Mouse (Mus musculus) spleen, postnatal 14 days (tissue): ENCODE results near the gene Pawr.

Experiments used
- DNase-seq, 2 experiments: peaks; one replicate each; pipeline ENCODE4 v3.0.0; 2021 to 2022; ENCODE audit warnings: low spot score in 2 of 2

Pawr gene

DNA sequence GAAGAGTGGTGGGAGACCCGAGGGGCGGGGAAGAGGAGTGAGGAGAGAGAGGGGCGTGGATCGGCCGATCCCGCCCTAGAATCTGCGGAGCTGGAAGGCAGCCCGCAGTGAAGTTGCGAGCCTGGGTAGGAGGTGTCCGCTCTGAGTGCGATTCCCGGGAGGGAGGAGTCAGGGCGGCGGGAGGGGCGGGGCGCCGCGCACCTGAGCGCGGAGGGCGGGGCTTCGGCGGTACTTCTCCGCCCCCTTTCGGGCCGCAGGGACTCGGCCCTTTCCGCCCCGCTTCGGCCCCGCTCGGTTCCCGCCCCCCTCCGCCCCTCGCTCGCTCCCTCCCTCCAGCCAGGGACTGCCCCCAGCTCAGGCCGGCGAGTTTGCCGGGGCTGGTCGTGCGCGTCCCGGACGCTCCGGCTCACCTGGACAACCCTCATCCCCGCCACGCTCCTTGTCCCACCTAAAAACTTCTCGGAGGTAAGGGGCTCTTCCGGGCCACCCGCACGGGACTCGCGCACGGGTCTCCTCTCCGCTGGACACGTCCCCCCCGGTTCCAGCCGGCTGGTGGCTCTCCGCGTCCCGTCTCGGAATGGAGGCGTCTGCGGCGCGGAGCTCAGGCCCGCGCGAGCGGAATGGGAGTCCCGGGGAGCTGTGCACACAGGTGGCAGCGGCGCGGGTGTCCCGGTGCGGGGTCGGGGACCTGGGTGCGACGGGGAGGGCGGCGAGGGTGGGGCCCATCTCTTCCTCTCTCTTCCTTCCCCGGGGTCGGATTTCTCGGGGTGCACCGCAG, at the start of gene Pawr:
Pawr (plus strand) TSS at position 338 of the 778 bp plus-strand sequence.
- DNase-seq: no peak

GRCm38 (mm10) chr10:108282351-108282750, 49.6 kb upstream of the Pawr start:
- DNase-seq: no peak

- DNase-seq: no peak
Observed at GRCm38 (mm10) chr10:108283418-108283817, 48.5 kb upstream of the Pawr start.

DNA sequence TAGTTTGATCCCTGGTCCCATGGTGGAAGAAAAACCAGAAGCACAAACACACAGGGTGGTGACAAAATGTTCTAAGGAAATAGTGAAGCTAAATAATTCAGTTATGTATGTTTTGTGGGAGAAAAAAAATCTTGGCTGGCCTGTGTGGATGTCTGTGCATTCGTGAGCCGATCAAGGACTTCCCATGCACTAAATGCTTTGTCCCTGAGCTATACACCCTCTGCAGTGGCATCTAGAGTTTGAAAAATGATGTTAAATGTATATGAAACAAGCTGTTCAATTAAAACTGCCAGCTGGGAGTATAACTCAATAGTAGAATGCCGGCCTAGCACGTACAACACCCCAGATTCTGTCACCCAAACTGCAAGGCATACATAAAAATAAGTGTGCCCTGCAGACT, 48.1 kb upstream of the Pawr start:
- DNase-seq: no peak

DNA sequence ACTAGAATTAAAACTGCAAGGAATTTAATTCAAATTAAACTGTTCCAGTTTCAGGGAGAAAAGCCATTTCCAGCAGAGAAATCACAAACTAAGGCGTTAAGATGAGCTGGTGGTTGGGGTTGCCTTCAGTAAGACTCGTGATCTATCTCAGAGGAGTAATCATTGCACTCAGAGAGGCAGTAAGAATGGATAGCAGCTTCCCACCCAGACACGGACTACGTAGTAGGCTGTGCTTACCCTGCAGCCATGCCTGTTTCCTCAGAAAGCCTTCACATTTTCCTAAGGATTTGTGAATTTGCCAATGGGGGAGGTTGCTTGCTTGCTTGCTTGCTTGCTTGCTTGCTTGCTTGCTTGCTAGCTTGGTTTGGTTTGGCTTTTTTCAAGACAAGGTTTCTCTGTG, 47.5 kb upstream of the Pawr start:
- DNase-seq: no peak

- no peak for DNase-seq
Observed at GRCm38 (mm10) chr10:108284977-108285376, 46.9 kb upstream of the Pawr start.

GRCm38 (mm10) chr10:108286658-108287437, 45.1 kb upstream of the Pawr start:
- no peak for DNase-seq

DNA sequence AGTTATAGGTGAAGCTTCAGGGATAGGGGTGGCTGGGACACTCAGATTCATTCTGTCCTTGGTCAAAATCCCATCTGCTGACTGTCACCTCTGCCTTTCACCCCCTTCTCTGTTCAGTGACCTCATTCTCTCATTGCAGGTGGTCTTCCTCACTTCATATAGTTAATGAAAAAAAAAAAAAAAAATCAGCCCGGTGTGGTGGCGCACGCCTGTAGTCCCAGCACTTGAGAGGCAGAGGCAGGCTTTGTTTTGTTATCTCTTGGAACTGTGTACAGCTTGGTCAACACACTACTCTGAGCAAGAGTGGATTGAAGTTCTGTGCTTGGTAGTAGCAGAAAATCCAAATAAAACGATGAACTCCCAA, 44.5 kb upstream of the Pawr start:
- no peak for DNase-seq

- no peak for DNase-seq
Observed at GRCm38 (mm10) chr10:108290046-108290445, 41.9 kb upstream of the Pawr start.

- DNase-seq: no peak
Observed at GRCm38 (mm10) chr10:108291688-108292471, 40.0 kb upstream of the Pawr start.

GRCm38 (mm10) chr10:108292651-108293050, 39.3 kb upstream of the Pawr start:
- DNase-seq: no peak

GRCm38 (mm10) chr10:108293620-108294195, 38.2 kb upstream of the Pawr start:
- no peak for DNase-seq

GRCm38 (mm10) chr10:108294766-108295165, 37.2 kb upstream of the Pawr start:
- no peak for DNase-seq

DNA sequence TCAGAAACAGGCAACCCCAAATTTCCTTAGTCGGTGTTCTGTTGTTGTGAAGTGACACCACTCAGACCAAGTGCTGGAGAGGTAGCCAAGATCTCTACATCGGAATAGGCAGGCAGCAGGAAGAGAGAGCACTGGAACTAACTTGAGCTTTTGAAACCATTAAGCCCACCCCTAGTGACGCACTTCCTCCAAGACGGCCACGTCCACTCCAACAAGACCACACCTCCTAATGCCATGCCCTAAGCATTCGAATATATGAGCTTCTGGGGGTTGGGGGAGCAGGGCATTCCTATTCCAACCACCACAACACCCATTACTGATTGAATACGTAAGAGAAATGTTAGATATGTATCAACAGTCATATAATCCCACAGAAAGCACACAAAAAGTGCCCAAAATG, 35.5 kb upstream of the Pawr start:
- no peak for DNase-seq

DNA sequence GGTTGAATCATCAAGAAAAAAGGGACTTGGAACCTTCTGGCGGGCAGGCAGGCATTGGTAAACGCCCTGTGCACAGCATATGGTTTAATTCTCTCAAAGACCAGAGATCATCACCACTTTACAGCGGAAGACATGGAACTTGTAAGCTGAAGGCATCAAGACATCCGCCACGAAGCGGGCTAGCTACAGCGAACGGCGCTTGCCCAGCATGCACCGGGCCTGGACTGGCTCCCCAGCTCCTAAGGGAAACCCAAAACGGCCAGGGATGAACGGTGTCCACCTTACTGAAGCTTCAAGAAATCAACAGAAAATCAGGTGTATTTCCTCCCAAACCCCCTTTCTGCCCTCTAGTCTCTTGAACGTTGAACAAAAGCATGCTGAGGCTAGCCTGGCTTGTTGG, 33.7 kb upstream of the Pawr start:
- DNase-seq: no peak

DNA sequence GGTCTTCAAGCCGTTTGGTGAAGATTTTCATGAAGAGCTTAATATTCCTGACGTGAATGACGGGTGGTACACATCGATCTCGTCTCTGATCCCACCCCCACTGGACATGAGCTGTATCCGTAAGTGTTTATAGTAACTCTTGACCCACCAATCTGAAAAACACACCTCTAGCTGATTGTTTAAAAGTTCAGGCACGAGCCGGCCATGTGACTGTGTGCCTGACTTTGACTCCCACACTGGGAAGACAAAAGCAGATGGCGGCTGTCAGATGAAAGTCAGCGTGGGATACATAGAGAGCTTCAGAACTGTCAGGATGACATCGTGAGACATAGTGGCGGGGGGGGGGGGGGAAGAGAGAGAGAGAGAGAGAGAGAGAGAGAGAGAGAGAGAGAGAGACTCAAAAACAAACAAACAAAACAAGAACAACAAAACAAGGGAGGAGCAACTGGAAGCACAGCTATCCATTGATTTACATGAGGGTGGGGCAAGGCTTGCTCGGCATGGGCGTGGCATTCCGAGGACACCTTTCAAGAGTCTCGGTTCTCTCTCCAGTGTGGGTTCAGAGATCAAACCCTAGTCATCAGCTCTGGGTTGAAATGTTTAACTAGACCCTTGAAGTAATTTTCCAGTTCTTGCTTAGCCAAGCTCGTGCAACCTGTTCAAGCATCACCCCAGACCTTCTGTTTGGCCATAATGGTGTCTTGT, 32.9 kb upstream of the Pawr start:
- DNase-seq: no peak

DNA sequence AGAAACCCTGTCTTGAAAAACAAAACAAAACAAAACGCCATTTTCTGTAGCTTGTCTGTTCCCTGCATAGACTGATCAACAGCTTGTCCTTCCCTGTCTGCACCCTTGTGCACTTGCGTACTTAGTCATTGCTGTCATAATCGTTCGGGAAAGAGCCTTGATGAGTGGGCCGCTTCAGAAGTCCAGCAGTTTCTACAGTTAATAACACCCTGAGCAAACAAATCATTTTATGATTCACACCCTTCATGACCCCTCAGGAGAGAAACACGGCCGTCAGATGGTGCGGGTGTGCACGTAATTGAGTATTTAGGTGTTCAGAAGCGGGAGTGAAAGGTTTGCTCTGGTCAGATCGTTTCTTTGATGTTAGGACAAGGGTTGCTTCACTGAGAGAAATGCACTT, 32.1 kb upstream of the Pawr start:
- no peak for DNase-seq

GRCm38 (mm10) chr10:108300843-108301242, 31.1 kb upstream of the Pawr start:
- peak; percentile 19 to 52 for DNase-seq

GRCm38 (mm10) chr10:108307772-108308171, 24.1 kb upstream of the Pawr start:
- DNase-seq: no peak

DNA sequence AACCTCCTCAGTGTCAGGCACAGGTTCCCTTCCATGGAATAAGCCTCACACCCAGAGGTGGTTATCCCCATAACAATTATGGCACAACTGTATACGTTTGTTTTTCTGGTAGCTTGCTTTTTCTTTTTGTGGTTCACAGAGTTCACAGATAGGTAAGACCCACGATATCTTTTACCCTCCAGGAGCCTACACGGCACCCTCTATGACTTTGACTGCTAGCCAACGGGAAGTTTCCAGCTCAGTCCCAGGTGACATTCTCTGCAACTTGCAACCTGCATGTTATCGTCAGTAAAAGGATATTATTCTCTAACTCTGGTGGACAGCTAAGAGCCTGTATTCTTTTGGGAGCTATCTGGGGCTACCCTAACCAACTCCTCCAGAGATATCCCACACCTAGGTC, 21.7 kb upstream of the Pawr start:
- no peak for DNase-seq

DNA sequence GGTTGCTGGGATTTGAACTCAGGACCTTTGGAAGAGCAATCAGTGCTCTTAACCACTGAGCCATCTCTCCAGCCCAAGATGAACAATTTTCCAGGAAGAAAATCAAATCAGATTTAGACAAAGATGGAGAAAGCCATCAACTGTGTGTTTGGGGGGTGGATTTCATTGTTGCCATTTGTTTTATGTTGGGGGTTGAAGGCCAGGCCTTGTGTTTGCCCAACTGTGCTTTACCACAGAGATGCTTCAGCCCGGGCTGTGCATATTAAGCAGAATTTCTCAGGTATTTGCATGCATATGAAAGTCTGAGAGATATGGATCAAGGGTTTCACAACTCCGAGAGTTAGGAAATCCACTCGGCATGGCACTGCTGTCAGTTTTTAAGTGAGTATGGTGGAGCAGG, 20.5 kb upstream of the Pawr start:
- DNase-seq: no peak
